Mouse (Mus musculus) limb, embryonic 13.5 days (tissue): ENCODE data around the gene Mettl5. TPM values are rescaled to one million over a fixed set of nuclear protein-coding genes. Genes with fewer than 3 reads are reported as not detected.
"Not testable (repeated sequence)": the region's sequence is repeated elsewhere in the genome, so short reads cannot be mapped to it uniquely, and the experiment has no call there.

ENCODE experiments used
- ATAC-seq: fragments of 200-750 bp; cut with Nextera tagmentation; 2 replicates; pipeline ENCODE4 v1.8.0; 2017; ENCODE audit warnings: low read depth, moderate number of reproducible peaks, moderate TSS enrichment; ENCODE audit not compliant: low FRiP score
- H3K27ac ChIP-seq: fragments of 300-500 bp; sonication (generic); 2 replicates; pipeline ENCODE4 v1.5.1; 2015; ENCODE audit warnings: inconsistent platforms, mild to moderate bottlenecking, moderate library complexity
- H3K27me3 ChIP-seq: fragments of 300-500 bp; sonication (generic); 2 replicates; pipeline ENCODE4 v1.6.1; 2015; ENCODE audit warnings: mild to moderate bottlenecking, inconsistent platforms
- H3K36me3 ChIP-seq: fragments of 300-500 bp; sonication (generic); 2 replicates; pipeline ENCODE4 v1.6.1; 2015; ENCODE audit warnings: inconsistent platforms, mild to moderate bottlenecking, moderate library complexity
- H3K4me1 ChIP-seq: fragments of 300-500 bp; sonication (generic); 2 replicates; pipeline ENCODE4 v1.6.1; 2015; ENCODE audit warnings: inconsistent platforms
- H3K4me2 ChIP-seq: fragments of 300-500 bp; sonication (generic); replicated peaks from 2 replicates; pipeline ENCODE4 v1.6.1; 2015; ENCODE audit warnings: inconsistent platforms, mild to moderate bottlenecking, moderate library complexity
- H3K4me3 ChIP-seq: fragments of 300-500 bp; sonication (generic); 2 replicates; pipeline ENCODE4 v1.5.1; 2015; ENCODE audit warnings: moderate library complexity, mild to moderate bottlenecking, inconsistent platforms
- H3K9ac ChIP-seq: fragments of 300-500 bp; sonication (generic); 2 replicates; pipeline ENCODE4 v1.6.1; 2015; ENCODE audit warnings: mild to moderate bottlenecking, inconsistent platforms
- H3K9me3 ChIP-seq: fragments of 300-500 bp; sonication (generic); 2 replicates; pipeline ENCODE4 v1.6.1; 2016; ENCODE audit warnings: inconsistent platforms
- WGBS: fragments of 180-500 bp; shearing (Covaris S2); methylation state at CpG from one replicate; pipeline ENCODE4 v1.1.7; 2015; 5-methylcytosine and 5-hydroxymethylcytosine counted together
- polyA plus RNA-seq: library from polyadenylated mRNA; unstranded; fragments of >200 nt; fragmentation: Nextera tagmentation; extraction: Ambion mirVana; gene quantifications from 2 replicates; pipeline ENCODE4 v1.2.1, GENCODE M21; 2015

Mettl5 gene
- 36.2 and 40.5 TPM in 2 replicates for polyA plus RNA-seq

DNA sequence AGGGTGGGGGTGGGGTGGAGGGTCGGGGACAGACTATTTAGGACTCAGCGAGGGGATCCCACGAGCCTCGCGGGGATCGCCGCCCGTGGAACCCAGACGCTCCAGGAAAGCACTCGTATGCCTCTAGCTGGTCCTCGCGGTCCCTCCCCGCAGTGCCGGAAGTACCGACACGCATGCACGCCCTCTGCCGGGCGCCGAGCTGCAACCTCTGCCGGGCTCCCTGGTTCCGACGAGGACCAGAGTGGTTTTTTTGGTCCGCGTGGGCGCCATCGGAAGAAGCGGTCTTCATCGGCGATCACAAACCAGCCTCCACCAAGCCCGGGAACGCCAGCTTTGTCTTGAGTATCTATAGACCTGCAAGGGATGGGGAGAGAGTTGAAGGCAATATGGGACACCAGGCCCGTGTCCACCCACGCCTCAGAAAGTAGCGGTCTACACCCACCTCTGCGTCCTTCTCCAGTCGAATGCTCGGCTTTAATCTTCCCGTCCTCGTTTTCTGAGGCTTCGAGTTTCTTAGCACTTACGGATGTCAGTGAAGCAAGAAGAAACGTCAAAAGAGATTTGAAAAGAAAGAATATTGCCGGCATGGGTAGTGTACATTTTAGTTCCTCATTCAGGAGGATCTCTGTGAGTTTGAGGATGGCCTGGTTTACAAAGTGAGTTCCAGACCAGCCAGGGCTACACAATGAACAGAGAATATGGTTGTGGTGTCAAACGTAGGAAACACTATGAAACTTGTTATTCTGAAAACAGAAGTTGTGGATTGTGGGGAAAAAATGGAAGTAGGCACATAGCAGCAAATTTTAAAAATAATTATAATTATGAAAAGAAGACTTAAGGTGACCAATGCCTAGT is at the start of gene Mettl5:
Gene Mettl5 (minus strand): TSS at position 165 of the 855 bp plus-strand sequence.
- Histone ChIP-seq H3K9me3 (no peaks in the 10 kb centered on the region), H3K36me3 (peaks cover 5% of the 10 kb centered on the region; the same call in 1 of the 2 replicates), H3K4me2 (peak within 1 kb of the TSS; percentile 70), H3K4me3 (peak within 1 kb of the TSS; percentile 67), H3K9ac (peak within 1 kb of the TSS; percentile 82), H3K4me1 (peaks cover 7% of the 10 kb centered on the region; the same call in 1 of the 2 replicates), H3K27me3 (no peaks in the 10 kb centered on the region), H3K27ac (peak within 1 kb of the TSS; percentile 79; the same call in 1 of the 2 replicates)
- WGBS = 2% methylated on average over 45 of the region's 45 CpGs
- ATAC-seq = peak; percentile 95

DNA sequence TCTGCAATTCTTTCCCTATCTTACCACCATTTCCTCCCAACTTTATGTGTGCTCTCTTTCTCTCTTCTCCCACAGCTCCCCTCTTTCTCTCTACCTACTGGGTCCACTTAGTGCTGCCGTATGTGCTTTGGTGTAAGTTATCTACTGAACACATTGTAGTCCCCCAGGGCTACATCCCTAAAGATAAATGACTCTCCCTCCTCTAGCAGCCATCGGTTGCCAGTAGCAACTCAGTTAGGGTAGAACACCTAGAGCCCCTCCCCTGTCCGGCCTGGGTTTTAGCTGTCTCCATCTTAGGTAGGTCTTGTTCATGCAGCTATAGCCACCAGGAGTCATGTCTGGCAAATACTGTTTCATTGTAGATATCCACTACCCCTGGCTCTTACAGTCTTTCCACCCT is 39.5 kb upstream of the Mettl5 start:
- H3K4me3 ChIP-seq = no peak overlapping the region
- no peaks in the 10 kb centered on the region for H3K4me1 ChIP-seq
- ATAC-seq = no peak
- no peak overlapping the region for H3K27ac ChIP-seq
- no peaks in the 10 kb centered on the region for H3K27me3 ChIP-seq
- 90% methylated on average over 3 of the region's 3 CpGs for WGBS
- no peaks in the 10 kb centered on the region for H3K9me3 ChIP-seq
- peaks cover 47% of the 10 kb centered on the region for H3K36me3 ChIP-seq
- H3K9ac ChIP-seq = no peak overlapping the region
- no peak overlapping the region for H3K4me2 ChIP-seq

DNA sequence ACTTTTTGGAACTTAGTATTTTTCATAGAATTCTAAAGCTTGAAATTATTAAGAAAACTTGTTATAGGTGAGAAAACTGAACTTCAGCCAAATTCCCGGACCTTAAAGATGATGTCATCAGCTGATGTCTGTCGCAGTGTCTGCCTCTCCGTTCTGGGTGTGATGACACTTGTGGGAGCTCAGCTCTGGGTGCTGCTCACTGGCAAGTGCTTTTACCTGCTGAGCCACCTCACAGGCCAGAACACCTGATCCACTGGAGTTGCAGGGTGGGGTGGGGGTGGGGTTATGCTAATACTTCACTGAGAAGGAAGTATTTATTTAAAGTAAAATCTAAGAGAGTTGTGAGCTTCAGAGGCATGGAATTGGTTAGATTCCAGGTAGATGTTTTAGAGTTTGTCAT is 31.9 kb upstream of the Mettl5 start:
- H3K4me3 ChIP-seq = no peak overlapping the region
- no peaks in the 10 kb centered on the region for H3K4me1 ChIP-seq
- H3K9ac ChIP-seq = no peak overlapping the region
- ATAC-seq = no peak
- peaks cover 41% of the 10 kb centered on the region for H3K36me3 ChIP-seq
- no peak overlapping the region for H3K4me2 ChIP-seq
- no peaks in the 10 kb centered on the region for H3K27me3 ChIP-seq
- H3K27ac ChIP-seq = no peak overlapping the region
- WGBS = 90% methylated on average over 3 of the region's 3 CpGs
- no peaks in the 10 kb centered on the region for H3K9me3 ChIP-seq

DNA sequence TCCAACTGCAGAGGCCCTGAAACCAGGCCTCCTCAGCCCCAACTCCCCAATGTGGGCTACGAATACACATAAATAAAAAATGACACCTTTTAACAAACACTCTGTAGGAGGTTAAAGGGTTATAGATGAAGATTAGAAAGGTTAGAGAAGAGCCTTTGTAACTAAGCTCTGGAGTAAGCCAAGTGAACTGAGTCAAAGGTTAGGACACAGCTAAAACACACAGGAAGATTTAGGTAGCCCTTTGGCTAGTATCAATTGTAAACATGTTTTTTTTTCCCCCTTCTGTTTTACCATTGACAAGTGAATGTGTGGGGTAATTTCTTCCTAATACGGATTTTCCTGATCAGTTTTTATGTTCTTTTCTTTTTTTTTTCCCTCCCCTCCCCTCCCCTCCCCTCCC is 27.4 kb upstream of the Mettl5 start:
- Histone ChIP-seq H3K36me3 (peaks cover 19% of the 10 kb centered on the region), H3K9me3 (no peaks in the 10 kb centered on the region), H3K4me2 (no peak overlapping the region), H3K4me1 (no peaks in the 10 kb centered on the region), H3K27me3 (no peaks in the 10 kb centered on the region), H3K4me3 (no peak overlapping the region), H3K9ac (no peak overlapping the region), H3K27ac (no peak overlapping the region)
- no peak for ATAC-seq
- 56% methylated on average over 2 of the region's 2 CpGs for WGBS

DNA sequence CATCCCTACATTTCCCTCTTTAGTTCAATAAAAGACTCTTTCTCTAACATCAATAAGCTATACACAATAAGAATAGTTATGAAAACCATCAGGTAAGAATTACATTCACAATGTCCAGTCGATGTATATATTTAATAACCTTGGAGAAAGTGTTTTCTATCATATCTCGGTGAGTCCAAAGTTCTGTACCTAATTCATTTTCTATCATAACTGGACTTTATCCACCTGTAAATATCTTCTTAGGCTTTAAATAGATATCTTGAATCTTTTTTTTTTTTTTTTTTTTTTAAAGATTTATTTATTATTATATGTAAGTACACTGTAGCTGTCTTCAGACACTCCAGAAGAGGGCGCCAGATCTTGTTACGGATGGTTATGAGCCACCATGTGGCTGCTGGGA is 22.0 kb upstream of the Mettl5 start:
- ATAC-seq, H3K27me3 ChIP-seq, H3K4me1 ChIP-seq, H3K27ac ChIP-seq, H3K4me3 ChIP-seq, H3K36me3 ChIP-seq, H3K4me2 ChIP-seq, H3K9me3 ChIP-seq, H3K9ac ChIP-seq: not testable (repeated sequence)
- WGBS = 89% methylated on average over 4 of the region's 4 CpGs

DNA sequence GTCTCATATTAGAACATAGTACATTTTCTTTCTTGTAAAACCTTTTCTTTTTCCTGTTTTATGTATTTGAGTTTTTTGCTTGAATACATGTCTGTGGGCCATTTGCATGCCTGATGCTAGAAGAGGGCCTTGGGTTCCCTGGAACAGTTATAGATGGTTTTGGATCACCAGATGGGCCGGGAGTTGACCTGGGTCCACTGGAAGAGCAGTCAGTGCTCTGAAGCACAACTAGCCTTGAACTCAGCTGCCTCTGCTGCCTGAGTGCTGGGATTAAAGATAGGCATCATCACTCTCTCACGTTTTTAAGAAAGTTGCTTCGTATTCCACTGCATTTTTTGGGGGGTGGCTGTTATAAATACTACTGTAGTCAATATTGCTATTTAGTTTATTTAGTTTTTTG is 18.1 kb upstream of the Mettl5 start:
- peaks cover 11% of the 10 kb centered on the region for H3K36me3 ChIP-seq
- no peak overlapping the region for H3K27ac ChIP-seq

DNA sequence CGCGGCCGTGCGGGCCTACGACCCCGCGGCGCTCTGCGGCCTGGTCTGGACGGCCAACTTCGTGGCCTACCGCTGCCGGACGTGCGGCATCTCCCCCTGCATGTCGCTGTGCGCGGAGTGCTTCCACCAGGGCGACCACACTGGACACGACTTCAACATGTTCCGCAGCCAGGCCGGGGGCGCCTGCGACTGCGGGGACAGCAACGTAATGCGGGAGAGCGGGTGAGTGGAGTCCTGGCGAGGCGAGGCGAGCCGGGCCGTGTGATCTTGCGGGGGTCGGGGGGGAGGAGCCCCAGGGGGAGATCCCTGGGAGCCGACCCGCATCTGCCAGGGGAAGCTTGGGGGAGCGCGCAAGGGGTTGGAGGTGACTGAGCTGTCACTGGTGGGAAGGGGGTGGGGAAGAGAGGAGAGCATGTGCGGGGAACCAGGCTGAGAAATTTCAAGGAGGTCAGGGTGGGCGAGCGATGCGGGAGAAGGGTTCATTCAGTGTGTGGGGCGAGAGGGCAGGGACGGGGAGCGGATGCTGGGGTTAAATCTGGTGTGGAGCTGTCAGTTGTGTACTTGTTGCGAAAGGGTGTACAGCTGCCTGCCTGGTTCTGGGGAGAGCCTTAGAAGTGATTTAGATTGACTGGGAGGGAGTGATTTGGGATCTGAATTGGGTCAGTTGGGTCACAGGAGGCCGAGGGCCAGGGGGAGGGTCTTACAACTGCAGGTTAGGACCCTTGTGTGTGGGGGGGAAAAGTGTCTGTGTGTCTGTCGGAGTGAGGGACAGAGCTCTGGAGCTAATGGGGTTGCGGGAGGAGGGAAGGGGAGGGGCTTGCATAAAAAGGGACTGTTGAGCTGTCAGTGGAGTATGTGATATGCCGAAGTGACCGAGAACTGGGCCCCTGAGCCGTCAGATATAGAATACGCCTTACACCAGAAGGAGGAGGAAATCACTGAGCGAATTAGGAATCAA is 12.5 kb upstream of the Mettl5 start:
- H3K36me3 ChIP-seq = peaks cover 5% of the 10 kb centered on the region; the same call in 1 of the 2 replicates
- no peaks in the 10 kb centered on the region for H3K27me3 ChIP-seq
- ATAC-seq = peak; percentile 8; the same call in 1 of the 2 replicates
- peak overlapping the region; percentile 91 for H3K27ac ChIP-seq
- no peaks in the 10 kb centered on the region for H3K9me3 ChIP-seq
- peaks cover 12% of the 10 kb centered on the region for H3K4me1 ChIP-seq
- H3K4me2 ChIP-seq = peak overlapping the region; percentile 98
- under 1% methylated on average over 55 of the region's 55 CpGs for WGBS
- H3K4me3 ChIP-seq = peak overlapping the region; percentile 97
- H3K9ac ChIP-seq = peak overlapping the region; percentile 99

More for the DNA sequence above, 18.1 kb upstream of the Mettl5 start:
- WGBS = 86% methylated on average over 3 of the region's 3 CpGs
- H3K4me1 ChIP-seq = peaks cover 8% of the 10 kb centered on the region
- no peaks in the 10 kb centered on the region for H3K27me3 ChIP-seq
- no peaks in the 10 kb centered on the region for H3K9me3 ChIP-seq
- H3K4me3 ChIP-seq = no peak overlapping the region
- no peak overlapping the region for H3K4me2 ChIP-seq
- no peak overlapping the region for H3K9ac ChIP-seq
- ATAC-seq = no peak

DNA sequence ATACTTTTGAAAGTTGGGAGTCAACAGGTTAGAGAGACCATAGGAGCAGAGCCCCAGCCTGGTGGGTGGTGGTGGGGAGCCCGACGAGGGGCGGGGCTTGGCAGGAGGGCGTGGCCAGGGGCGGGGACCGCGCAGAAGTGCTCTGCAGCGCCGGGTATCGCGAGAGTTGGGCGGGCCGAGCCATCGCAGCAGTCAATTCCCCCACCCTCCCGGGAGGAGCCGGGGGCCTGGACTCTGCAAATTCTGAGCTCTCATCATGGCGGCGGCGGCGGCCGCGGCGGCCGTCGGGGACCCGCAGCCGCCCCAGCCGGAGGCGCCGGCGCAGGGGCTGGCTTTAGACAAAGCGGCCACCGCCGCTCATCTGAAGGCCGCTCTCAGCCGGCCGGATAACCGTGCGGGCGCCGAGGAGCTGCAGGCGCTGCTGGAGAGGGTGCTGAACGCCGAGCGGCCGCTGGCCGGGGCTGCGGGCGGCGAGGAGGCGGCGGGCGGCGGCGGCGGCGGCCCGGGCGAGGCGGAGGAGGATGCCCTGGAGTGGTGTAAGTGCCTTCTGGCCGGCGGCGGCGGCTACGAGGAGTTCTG is 11.7 kb upstream of the Mettl5 start, which contains the start of gene Ubr3:
Gene Ubr3 (plus strand): TSS at position 208 of the 579 bp plus-strand sequence.
- ATAC-seq = peak; percentile 99
- H3K9me3 ChIP-seq = no peaks in the 10 kb centered on the region
- WGBS = under 1% methylated on average over 46 of the region's 65 CpGs
- H3K9ac ChIP-seq = peak within 1 kb of the TSS; percentile 99
- H3K27ac ChIP-seq = peak within 1 kb of the TSS; percentile 91
- no peaks in the 10 kb centered on the region for H3K27me3 ChIP-seq
- H3K36me3 ChIP-seq = peaks cover 5% of the 10 kb centered on the region; the same call in 1 of the 2 replicates
- peak within 1 kb of the TSS; percentile 97 for H3K4me3 ChIP-seq
- H3K4me1 ChIP-seq = peaks cover 12% of the 10 kb centered on the region
- peak within 1 kb of the TSS; percentile 98 for H3K4me2 ChIP-seq

DNA sequence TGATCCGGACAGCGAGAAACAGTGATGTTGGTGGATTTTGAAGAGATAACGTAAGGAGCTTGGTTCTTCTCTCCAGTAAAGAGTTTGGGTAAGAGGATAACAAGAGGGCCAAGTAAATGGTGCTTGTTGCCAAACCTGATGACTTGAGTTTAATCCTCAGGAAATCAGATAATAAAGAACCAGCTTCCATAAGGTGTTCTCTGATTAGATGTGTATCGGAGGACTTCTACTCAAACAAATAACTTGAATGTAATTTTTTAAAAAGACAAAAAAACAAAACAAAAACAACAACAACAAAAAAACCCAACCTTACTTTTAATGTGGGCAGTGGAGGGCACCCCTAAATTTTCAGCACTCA is 10.8 kb upstream of the Mettl5 start:
- no peaks in the 10 kb centered on the region for H3K27me3 ChIP-seq
- ATAC-seq = no peak
- no peak overlapping the region for H3K27ac ChIP-seq
- H3K9ac ChIP-seq = no peak overlapping the region
- no peak overlapping the region for H3K4me3 ChIP-seq
- peaks cover 12% of the 10 kb centered on the region for H3K4me1 ChIP-seq
- 95% methylated on average over 4 of the region's 4 CpGs for WGBS
- peaks cover 2% of the 10 kb centered on the region; the same call in 1 of the 2 replicates for H3K36me3 ChIP-seq
- H3K9me3 ChIP-seq = no peaks in the 10 kb centered on the region
- no peak overlapping the region for H3K4me2 ChIP-seq

DNA sequence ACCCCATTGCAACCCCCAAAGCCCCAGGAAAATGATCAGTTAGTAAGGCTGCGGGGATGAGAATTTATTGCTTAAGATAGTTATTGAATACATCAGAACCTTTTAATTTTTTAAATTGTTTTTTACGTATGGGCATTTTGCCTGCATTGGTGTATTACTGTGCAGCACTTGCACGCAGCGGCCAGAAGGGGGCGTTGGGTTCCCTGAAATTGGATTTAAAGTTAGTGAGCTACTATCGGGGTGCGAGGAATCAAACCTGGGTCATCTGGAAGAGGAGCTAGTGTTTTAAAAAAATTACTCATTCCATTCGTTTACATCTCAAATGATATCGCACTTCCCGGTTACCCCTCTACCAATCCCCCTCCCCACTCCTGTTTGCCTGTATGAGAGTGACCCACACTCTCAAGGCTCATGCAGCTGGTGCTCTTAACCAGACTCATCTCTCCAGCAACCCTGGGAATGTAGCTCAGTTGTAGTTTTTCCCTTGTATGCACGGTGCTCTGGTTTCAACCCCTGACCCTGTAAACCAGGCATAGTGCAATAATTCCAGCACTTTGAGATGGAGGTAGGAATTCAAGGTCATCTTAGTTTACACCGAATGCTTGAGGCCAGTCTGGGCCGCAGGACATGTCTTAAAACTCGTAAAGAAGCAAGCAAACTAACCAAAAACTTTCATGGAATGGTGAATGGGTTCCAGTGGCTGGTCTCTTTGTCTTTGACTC is 10.2 kb upstream of the Mettl5 start:
- H3K27ac ChIP-seq = no peak overlapping the region
- no peaks in the 10 kb centered on the region for H3K9me3 ChIP-seq
- no peak overlapping the region for H3K4me2 ChIP-seq
- no peaks in the 10 kb centered on the region for H3K27me3 ChIP-seq
- H3K9ac ChIP-seq = no peak overlapping the region
- peaks cover 12% of the 10 kb centered on the region for H3K4me1 ChIP-seq
- H3K36me3 ChIP-seq = no peaks in the 10 kb centered on the region
- no peak for ATAC-seq
- no peak overlapping the region for H3K4me3 ChIP-seq
- WGBS = 58% methylated on average over 14 of the region's 14 CpGs

DNA sequence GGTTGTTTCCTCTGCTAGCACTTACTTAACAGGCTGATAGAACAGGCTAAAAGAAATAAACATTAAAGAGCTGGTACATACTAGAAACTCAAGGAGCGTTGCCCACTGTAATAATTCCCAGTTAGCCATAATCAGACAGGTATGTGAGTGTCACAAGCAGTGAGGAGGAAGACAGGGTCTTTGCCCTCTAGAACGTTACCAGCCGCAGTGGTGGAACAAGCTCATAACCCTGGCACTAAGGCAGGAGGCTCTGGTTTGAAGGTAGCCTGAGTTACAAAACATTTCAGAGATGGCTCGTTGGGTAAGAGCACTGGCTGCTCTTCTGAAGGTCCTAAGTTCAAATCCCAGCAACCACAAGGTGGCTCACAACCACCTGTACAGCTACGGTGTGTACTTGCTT is 8.5 kb upstream of the Mettl5 start:
- H3K9ac ChIP-seq = no peak overlapping the region
- no peaks in the 10 kb centered on the region for H3K36me3 ChIP-seq
- peaks cover 7% of the 10 kb centered on the region for H3K4me1 ChIP-seq
- WGBS = 83% methylated on average over 5 of the region's 5 CpGs
- no peak overlapping the region for H3K4me3 ChIP-seq
- H3K9me3 ChIP-seq = no peaks in the 10 kb centered on the region
- no peak for ATAC-seq
- H3K4me2 ChIP-seq = no peak overlapping the region
- no peak overlapping the region for H3K27ac ChIP-seq
- no peaks in the 10 kb centered on the region for H3K27me3 ChIP-seq
